Mouse (Mus musculus) liver, adult 2 months (tissue): Measurements from ENCODE around the gene Adap1.

Experiments
- CTCF ChIP-seq: fragments of 200-500 bp; IDR thresholded peaks from 2 replicates; pipeline ENCODE4 v1.5.1; 2011; ENCODE audit warnings: low read depth, low read length, control low read depth
- POLR2A ChIP-seq: fragments of 200-500 bp; IDR thresholded peaks from 2 replicates; pipeline ENCODE4 v1.6.1; 2011; ENCODE audit warnings: low read length, control low read depth; ENCODE audit not compliant: insufficient read depth; ENCODE audit errors: extremely low read depth

- TF ChIP-seq CTCF (no peak), POLR2A (no peak)
Measured at GRCm38 (mm10) chr5:139313536-139313935, 11.9 kb downstream of the Adap1 start.
